ENCODE assay signal across 8 mouse cellular contexts in genomic region chr11:88550083-88550907, GRCm38 (mm10).
DNase-seq lines count a peak whose midpoint lies in the region; ATAC-seq and TF ChIP-seq lines count a peak whose summit lies in the region.

No protein-coding gene starts in this region.

- peak; percentile 35; the same call in 1 of the 2 replicates for TF ChIP-seq CTCF in layer of hippocampus, adult 2 months (conservative IDR thresholded peaks at IDR 0.05)
- peak; percentile 20; the same call in 1 of the 2 replicates for TF ChIP-seq CTCF in hindbrain, postnatal 0 days (IDR thresholded peaks at IDR 0.05; ENCODE audit: low read depth)

- no peaks in the 10 kb centered on the region for H3K9me3 ChIP-seq in hindbrain, postnatal 0 days (ENCODE audit: low read length)
- no peaks in the 10 kb centered on the region for H3K9me3 ChIP-seq in stomach, embryonic 15.5 days

- no peak overlapping the region for H3K4me2 ChIP-seq in hindbrain, postnatal 0 days (ENCODE audit: low read depth, low read length)
- H3K4me2 ChIP-seq in stomach, embryonic 15.5 days, result no peak overlapping the region

- peaks cover 61% of the 10 kb centered on the region for H3K4me1 ChIP-seq in hindbrain, postnatal 0 days (ENCODE audit: insufficient read depth, low read length)
- peaks cover 54% of the 10 kb centered on the region for H3K4me1 ChIP-seq in stomach, embryonic 15.5 days

- H3K27me3 ChIP-seq in hindbrain, postnatal 0 days (ENCODE audit: insufficient read depth, low read length), result no peaks in the 10 kb centered on the region
- H3K27me3 ChIP-seq in stomach, embryonic 15.5 days (replicated peaks), result no peaks in the 10 kb centered on the region

- intact Hi-C loops in left cerebral cortex, postnatal 25 days (cut with DNase I), result loop anchor here (5.0 kb wide), 3 partner anchors 62 to 272 kb away; partner anchors contain the start of gene Msi2

- no peak for DNase-seq in layer of hippocampus, adult 2 months (ENCODE audit: low spot score in 2 of 2)
- DNase-seq in layer of hippocampus, postnatal 14 days (ENCODE audit: low spot score in 2 of 2), result no peak
- DNase-seq in hindbrain, postnatal 0 days (ENCODE audit: low spot score), result no peak
- DNase-seq in left cerebral cortex, postnatal 25 days (ENCODE audit: low spot score in 2 of 2), result no peak
- no peak for DNase-seq in gastrocnemius, postnatal 4 days (ENCODE audit: low spot score in 2 of 2)
- no peak for DNase-seq in layer of hippocampus, adult 8-10 months (ENCODE audit: low spot score in 2 of 2)

- WGBS in hindbrain, postnatal 0 days, result 43% methylated on average over 6 of the region's 6 CpGs
- WGBS in stomach, embryonic 15.5 days, result 72% methylated on average over 6 of the region's 6 CpGs

- no peak overlapping the region for H3K4me3 ChIP-seq in layer of hippocampus, adult 2 months
- H3K4me3 ChIP-seq in hindbrain, postnatal 0 days (ENCODE audit: low read length), result no peak overlapping the region
- H3K4me3 ChIP-seq in stomach, embryonic 15.5 days (replicated peaks), result no peak overlapping the region

- 0 out of 2 replicates have a peak overlapping the region, but pooled peaks have one; percentile 17 for H3K9ac ChIP-seq in hindbrain, postnatal 0 days (replicated peaks; ENCODE audit: low read length)
- no peak overlapping the region for H3K9ac ChIP-seq in stomach, embryonic 15.5 days

- H3K36me3 ChIP-seq in hindbrain, postnatal 0 days (ENCODE audit: insufficient read depth, low read length), result no peaks in the 10 kb centered on the region
- no peaks in the 10 kb centered on the region for H3K36me3 ChIP-seq in stomach, embryonic 15.5 days

- peak overlapping the region; percentile 56 for H3K27ac ChIP-seq in layer of hippocampus, adult 2 months
- H3K27ac ChIP-seq in hindbrain, postnatal 0 days, result peak overlapping the region; percentile 16; the same call in 1 of the 2 replicates
- peak overlapping the region; percentile 49 for H3K27ac ChIP-seq in stomach, embryonic 15.5 days

- peak; percentile 57 for ATAC-seq in activated CD4-positive, CD25-positive, alpha-beta regulatory T cell, adult 4 months
- ATAC-seq in hindbrain, postnatal 0 days, result no peak
- no peak for ATAC-seq in stomach, embryonic 15.5 days (ENCODE audit: insufficient read depth, low FRiP score, low read depth)
